Mouse (Mus musculus) kidney, adult 2 months (tissue): ENCODE data around the gene Prdm16.

Experiments
- CTCF ChIP-seq: fragments of 200-500 bp; conservative IDR thresholded peaks from 2 replicates; pipeline ENCODE4 v1.5.1; 2011; ENCODE audit warnings: low read depth, mild to moderate bottlenecking, control low read depth, low read length, moderate library complexity, mixed read lengths; ENCODE audit not compliant: insufficient read depth, insufficient read length
- POLR2A ChIP-seq: fragments of 200-500 bp; IDR thresholded peaks from one replicate; pipeline ENCODE4 v1.6.1; 2011; ENCODE audit warnings: low read depth, low read length, control low read depth

GRCm38 (mm10) chr4:154517991-154518390 lies 118.7 kb downstream of the Prdm16 start:
- TF ChIP-seq CTCF, result no peak
- TF ChIP-seq POLR2A, result no peak
